Comparison of ENCODE assay signal across 7 mouse cellular contexts in the genomic region with DNA sequence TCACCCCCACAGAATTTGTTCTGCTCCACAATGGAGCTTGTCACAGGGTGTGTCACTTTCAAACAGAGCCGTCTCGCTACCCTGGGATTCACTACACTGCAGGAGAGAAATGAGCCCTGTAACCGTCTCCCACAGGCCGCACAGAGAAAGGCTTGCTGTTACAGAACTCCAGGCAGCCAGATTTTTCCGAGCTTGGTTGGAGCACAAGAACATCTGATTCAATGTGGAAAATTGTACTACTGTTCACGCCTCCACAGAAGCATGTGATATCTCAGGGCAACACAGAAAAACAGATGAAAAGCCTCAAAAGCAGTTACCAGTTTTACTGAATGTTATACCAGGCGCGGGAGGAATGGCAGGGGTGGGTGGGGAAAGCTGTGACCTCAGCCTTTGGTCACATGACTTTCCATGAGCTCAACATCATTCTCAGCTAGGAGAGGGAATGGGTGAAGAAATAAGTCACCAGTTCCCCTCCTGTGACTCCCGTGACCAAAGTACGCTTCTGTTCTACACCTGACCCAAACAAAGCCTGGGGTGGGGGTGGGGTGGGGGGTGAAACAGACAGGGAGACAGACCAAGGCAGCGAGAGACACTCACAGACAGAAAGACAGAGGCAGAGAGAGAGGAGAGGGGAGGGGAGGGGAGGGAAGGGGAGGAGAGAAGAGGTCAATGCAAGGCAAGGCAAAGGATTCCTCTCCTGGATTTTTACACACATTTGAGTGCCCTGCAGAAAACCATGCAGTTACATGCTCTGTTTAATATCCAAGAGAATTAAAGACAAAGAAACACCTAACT. TPM values are rescaled to one million over a fixed set of nuclear protein-coding genes. Genes with fewer than 3 reads are reported as not detected.
A peak's percentile ranks its signal among the peaks of the same experiment; 100 is the strongest.
DNase-seq lines count a peak whose midpoint lies in the region; ATAC-seq and TF ChIP-seq lines count a peak whose summit lies in the region.

No protein-coding gene starts in this region.

- in situ Hi-C loops in ES-E14 (cut with MboI; ENCODE audit: low sequenced_read_pairs in 2 of 2, unreplicated experiment in 2 of 2), result no loop called here

- peak overlapping the region; percentile 7; the same call in 1 of the 2 replicates for H3K4me2 ChIP-seq in embryonic facial prominence, embryonic 11.5 days (ENCODE audit: low read depth, low read length)
- 0 out of 2 replicates have a peak overlapping the region, but pooled peaks have one; percentile 18 for H3K4me2 ChIP-seq in lung, embryonic 15.5 days

- no peaks in the 10 kb centered on the region; a peak in 1 of 4 replicates for H3K4me1 ChIP-seq in ES-E14 (ENCODE audit: control insufficient read depth in 2 of 2, insufficient read depth in 2 of 2, low read length in 2 of 2, poor library complexity in 1 of 2)
- no peaks in the 10 kb centered on the region for H3K4me1 ChIP-seq in embryonic facial prominence, embryonic 11.5 days (ENCODE audit: control insufficient read depth, insufficient read depth, low read length)
- H3K4me1 ChIP-seq in lung, embryonic 15.5 days, result peaks cover 24% of the 10 kb centered on the region

- no peak overlapping the region for H3K27ac ChIP-seq in ES-E14 (ENCODE audit: insufficient read depth, low read depth, low read length, poor library complexity, severe bottlenecking)
- 0 out of 2 replicates have a peak overlapping the region, but pooled peaks have one; percentile 14 for H3K27ac ChIP-seq in embryonic facial prominence, embryonic 11.5 days (replicated peaks; ENCODE audit: low read depth, low read length)
- H3K27ac ChIP-seq in lung, embryonic 15.5 days, result no peak overlapping the region; the same call in 1 of the 2 replicates

- H3K36me3 ChIP-seq in ES-E14 (ENCODE audit: control insufficient read depth, insufficient read depth, low read length, poor library complexity, severe bottlenecking), result no peaks in the 10 kb centered on the region
- no peaks in the 10 kb centered on the region for H3K36me3 ChIP-seq in embryonic facial prominence, embryonic 11.5 days (replicated peaks; ENCODE audit: control insufficient read depth, insufficient read depth, low read depth, low read length)
- no peaks in the 10 kb centered on the region for H3K36me3 ChIP-seq in lung, embryonic 15.5 days

- peak overlapping the region in 1 of 2 experiments; percentile 38; a peak in 1 of 4 replicates for H3K4me3 ChIP-seq in ES-E14 (ENCODE audit: insufficient read depth in 1 of 2, low read depth in 1 of 2, low read length in 2 of 2, poor library complexity in 1 of 2, severe bottlenecking in 1 of 2)
- no peak overlapping the region for H3K4me3 ChIP-seq in embryonic facial prominence, embryonic 11.5 days (ENCODE audit: low read depth, low read length)
- H3K4me3 ChIP-seq in lung, embryonic 15.5 days, result no peak overlapping the region

- peak; percentile 74 for ATAC-seq in embryonic facial prominence, embryonic 11.5 days (replicated peaks; ENCODE audit: insufficient number of reproducible peaks, low FRiP score, low TSS enrichment, low read depth)
- peak; percentile 32; the same call in 1 of the 2 replicates for ATAC-seq in lung, embryonic 15.5 days (ENCODE audit: borderline replicate concordance, extremely low read depth, low FRiP score, low TSS enrichment)

- 18% methylated on average over 11 of the region's 11 CpGs for WGBS in embryonic facial prominence, embryonic 11.5 days
- 30% methylated on average over 11 of the region's 11 CpGs for WGBS in lung, embryonic 15.5 days

- H3K9ac ChIP-seq in ES-E14 (ENCODE audit: insufficient read depth, low read depth, low read length, poor library complexity, severe bottlenecking), result peak overlapping the region; percentile 52
- no peak overlapping the region for H3K9ac ChIP-seq in embryonic facial prominence, embryonic 11.5 days (replicated peaks; ENCODE audit: low read length)
- no peak overlapping the region for H3K9ac ChIP-seq in lung, embryonic 15.5 days

- H3K9me3 ChIP-seq in ES-E14 (ENCODE audit: control insufficient read depth, insufficient read depth, low read depth, low read length), result no peaks in the 10 kb centered on the region
- no peaks in the 10 kb centered on the region for H3K9me3 ChIP-seq in embryonic facial prominence, embryonic 11.5 days (replicated peaks; ENCODE audit: control insufficient read depth, low read length)
- no peaks in the 10 kb centered on the region for H3K9me3 ChIP-seq in lung, embryonic 15.5 days

- H3K27me3 ChIP-seq in embryonic facial prominence, embryonic 11.5 days (ENCODE audit: control insufficient read depth, insufficient read depth, low read length), result no peaks in the 10 kb centered on the region
- H3K27me3 ChIP-seq in lung, embryonic 15.5 days, result no peaks in the 10 kb centered on the region

- no peak for DNase-seq in ES-E14 (ENCODE audit: low read depth, low spot score)
- DNase-seq in embryonic facial prominence, embryonic 11.5 days (ENCODE audit: low spot score), result peak; percentile 58
- peak; percentile 32 for DNase-seq in heart, postnatal 4 days
- DNase-seq in layer of hippocampus, adult 18-20 months (ENCODE audit: low spot score in 2 of 2), result peak; percentile 79 to 90
- DNase-seq in right cerebral cortex, postnatal 36 days (ENCODE audit: low spot score in 2 of 2), result peak; percentile 45 to 67
- DNase-seq in adipocyte (ENCODE audit: low spot score), result no peak

TF ChIP-seq in ES-E14, 5 proteins besides CTCF, POLR2A, EP300 and RAD21:
- TF ChIP-seq ZNF384 (IDR thresholded peaks at IDR 0.05; ENCODE audit: low read depth, low read length) (no peak), HCFC1 (IDR thresholded peaks at IDR 0.05; ENCODE audit: borderline replicate concordance, insufficient read depth, low read length) (no peak), ZC3H11A (IDR thresholded peaks at IDR 0.05; ENCODE audit: borderline replicate concordance, low read depth, low read length) (no peak), MAFK (IDR thresholded peaks at IDR 0.05; ENCODE audit: insufficient read depth, low read depth, low read length) (no peak), CHD2 (IDR thresholded peaks at IDR 0.05; ENCODE audit: low read depth, low read length) (no peak)

RNA-seq across cellular contexts. Expression of gene Aig1, which starts 7.5 kb away (rescaled TPM):
- 10.1 and 11.9 TPM in 2 replicates for total RNA-seq in ES-E14 (2012; rRNA removed)
- polyA plus RNA-seq in embryonic facial prominence, embryonic 11.5 days (2014; fragmentation: Nextera tagmentation; extraction: Ambion mirVana), result 22.6 and 26.5 TPM in 2 replicates
- 10 to 100 TPM; 68.9 TPM for total RNA-seq in heart, postnatal 4 days (2021)
- total RNA-seq in layer of hippocampus, adult 18-20 months (2021), result 10 to 100 TPM; 64.6 to 67.2 TPM
- 44.3 and 47.9 TPM in 2 replicates for polyA plus RNA-seq in lung, embryonic 15.5 days (2015; fragmentation: Nextera tagmentation; extraction: Ambion mirVana)

Comparison
In these comparisons a context has a peak if more than half of its experiments do, and no peak if none do; other contexts are left out.
1. DNase-seq: peak in embryonic facial prominence, embryonic 11.5 days (single experiment), heart, postnatal 4 days (single experiment), layer of hippocampus, adult 18-20 months (2 of 2) and right cerebral cortex, postnatal 36 days (2 of 2); none in ES-E14 (single experiment) and adipocyte (single experiment).